In genomic region chr7:130222633-130223354, GRCm38 (mm10) we compare ENCODE assay signal across 23 mouse cellular contexts.
DNase-seq lines count a peak whose midpoint lies in the region; ATAC-seq lines count a peak whose summit lies in the region.
"Had no signal": no experiment of that assay in that cellular context is flagged by ENCODE, and none has a peak within 500 bp of the region (broad histone marks: within the 10 kb centered on the region; RNA-seq: fewer than 3 reads in every experiment).

No protein-coding gene starts in this region.

- peaks cover 64% of the 10 kb centered on the region for H3K4me1 ChIP-seq in kidney, embryonic 15.5 days
- peaks cover 27% of the 10 kb centered on the region for H3K4me1 ChIP-seq in intestine, embryonic 16.5 days (ENCODE audit: control insufficient read depth, insufficient read depth, low read length)
- H3K4me1 ChIP-seq in liver, embryonic 13.5 days (replicated peaks): peaks cover 21% of the 10 kb centered on the region
- H3K4me1 ChIP-seq in stomach, embryonic 15.5 days: peaks cover 30% of the 10 kb centered on the region

- 56% methylated on average over 8 of the region's 8 CpGs for WGBS in kidney, embryonic 15.5 days
- WGBS in intestine, embryonic 16.5 days: 55% methylated on average over 8 of the region's 8 CpGs
- WGBS in liver, embryonic 13.5 days (ENCODE audit: insufficient replicate concordance): 56% methylated on average over 8 of the region's 8 CpGs
- WGBS in stomach, embryonic 15.5 days: 57% methylated on average over 8 of the region's 8 CpGs

- H3K4me3 ChIP-seq in kidney, embryonic 15.5 days (replicated peaks): no peak overlapping the region
- H3K4me3 ChIP-seq in intestine, embryonic 16.5 days (ENCODE audit: low read length): no peak overlapping the region
- no peak overlapping the region for H3K4me3 ChIP-seq in liver, embryonic 13.5 days (replicated peaks)
- no peak overlapping the region for H3K4me3 ChIP-seq in stomach, embryonic 15.5 days (replicated peaks)
- H3K4me3 ChIP-seq: heart, adult 2 months; heart, embryonic 13.5 days; limb, embryonic 13.5 days; lung, embryonic 15.5 days had no signal

- 0 out of 2 replicates have a peak, but pooled peaks have one; percentile 52 for ATAC-seq in kidney, embryonic 15.5 days (replicated peaks; ENCODE audit: low FRiP score)
- ATAC-seq in intestine, embryonic 16.5 days: peak; percentile 32; the same call in 1 of the 2 replicates
- peak; percentile 59 for ATAC-seq in liver, embryonic 13.5 days (ENCODE audit: low read depth)
- peak; percentile 53; the same call in 1 of the 2 replicates for ATAC-seq in stomach, embryonic 15.5 days (ENCODE audit: insufficient read depth, low FRiP score, low read depth)
- ATAC-seq: CD4-positive, CD25-positive, alpha-beta regulatory T cell, adult 4 months; hindbrain, postnatal 0 days had no signal

- H3K4me2 ChIP-seq in kidney, embryonic 15.5 days: no peak overlapping the region
- no peak overlapping the region for H3K4me2 ChIP-seq in intestine, embryonic 16.5 days (ENCODE audit: low read depth, low read length)
- no peak overlapping the region for H3K4me2 ChIP-seq in liver, embryonic 13.5 days
- no peak overlapping the region for H3K4me2 ChIP-seq in stomach, embryonic 15.5 days
- H3K4me2 ChIP-seq: heart, embryonic 13.5 days; limb, embryonic 13.5 days; lung, embryonic 15.5 days; midbrain, embryonic 11.5 days had no signal

- peaks cover 31% of the 10 kb centered on the region for H3K36me3 ChIP-seq in kidney, embryonic 15.5 days
- H3K36me3 ChIP-seq in intestine, embryonic 16.5 days (ENCODE audit: control insufficient read depth, insufficient read depth, low read length): no peaks in the 10 kb centered on the region
- 0 out of 2 replicates have a peak, but pooled peaks cover 4% of the 10 kb centered on the region for H3K36me3 ChIP-seq in liver, embryonic 13.5 days
- H3K36me3 ChIP-seq in stomach, embryonic 15.5 days: no peaks in the 10 kb centered on the region

- no peak overlapping the region for H3K27ac ChIP-seq in kidney, embryonic 15.5 days
- no peak overlapping the region for H3K27ac ChIP-seq in intestine, embryonic 16.5 days (ENCODE audit: low read length)
- peak overlapping the region; percentile 34 for H3K27ac ChIP-seq in liver, embryonic 13.5 days
- H3K27ac ChIP-seq in stomach, embryonic 15.5 days: no peak overlapping the region
- H3K27ac ChIP-seq: heart, adult 2 months; heart, embryonic 13.5 days; hindbrain, postnatal 0 days; limb, embryonic 13.5 days; lung, embryonic 15.5 days had no signal

- DNase-seq in kidney, postnatal 4 days: no peak
- DNase-seq in liver, embryonic 13.5 days: no peak
- DNase-seq in spleen, postnatal 10 days (ENCODE audit: low spot score in 2 of 2): no peak
- no peak for DNase-seq in urinary bladder, postnatal 4 days (ENCODE audit: low spot score in 2 of 2)
- no peak for DNase-seq in right cerebral cortex, postnatal 36 days (ENCODE audit: low spot score in 2 of 2)
- DNase-seq: adrenal gland, postnatal 25 days; cerebellum, adult 9-10 months; gastrocnemius, postnatal 36 days; heart, adult 2 months; heart, postnatal 14 days; kidney, adult 2 months; right cerebral cortex, postnatal 14 days; spleen, adult 18-20 months; thymus, postnatal 25 days had no signal

- no peaks in the 10 kb centered on the region for H3K9me3 ChIP-seq in kidney, embryonic 15.5 days (replicated peaks)
- no peaks in the 10 kb centered on the region for H3K9me3 ChIP-seq in intestine, embryonic 16.5 days (ENCODE audit: control insufficient read depth, low read length)
- no peaks in the 10 kb centered on the region for H3K9me3 ChIP-seq in liver, embryonic 13.5 days (replicated peaks)
- no peaks in the 10 kb centered on the region for H3K9me3 ChIP-seq in stomach, embryonic 15.5 days
- H3K9me3 ChIP-seq: heart, embryonic 13.5 days; limb, embryonic 13.5 days; lung, embryonic 15.5 days had no signal

- H3K27me3 ChIP-seq in kidney, embryonic 15.5 days: no peaks in the 10 kb centered on the region
- H3K27me3 ChIP-seq in intestine, embryonic 16.5 days (replicated peaks; ENCODE audit: control insufficient read depth, insufficient read depth, low read length): no peaks in the 10 kb centered on the region
- H3K27me3 ChIP-seq in liver, embryonic 13.5 days: no peaks in the 10 kb centered on the region
- H3K27me3 ChIP-seq in stomach, embryonic 15.5 days (replicated peaks): no peaks in the 10 kb centered on the region
- H3K27me3 ChIP-seq: heart, embryonic 13.5 days; lung, embryonic 15.5 days had no signal

- H3K9ac ChIP-seq in kidney, embryonic 15.5 days: no peak overlapping the region
- no peak overlapping the region for H3K9ac ChIP-seq in intestine, embryonic 16.5 days (ENCODE audit: low read depth, low read length)
- H3K9ac ChIP-seq in liver, embryonic 13.5 days: no peak overlapping the region
- no peak overlapping the region for H3K9ac ChIP-seq in stomach, embryonic 15.5 days
- H3K9ac ChIP-seq: heart, embryonic 13.5 days; limb, embryonic 13.5 days; lung, embryonic 15.5 days had no signal
